Mouse (Mus musculus) frontal cortex, postnatal 36 days (tissue): Measurements from ENCODE around the gene Ank2.

Experiments used
- DNase-seq, 2 experiments: peaks; one replicate each; pipeline ENCODE4 v3.0.0; 2022; ENCODE audit warnings: low spot score in 2 of 2

Gene Ank2

GRCm38 (mm10) chr3:126903543-126903942 lies 595.6 kb downstream of the Ank2 start:
- peak in 1 of 2 experiments; percentile 58 for DNase-seq

GRCm38 (mm10) chr3:126886644-126887043 lies 612.5 kb downstream of the Ank2 start:
- no peak for DNase-seq

DNA sequence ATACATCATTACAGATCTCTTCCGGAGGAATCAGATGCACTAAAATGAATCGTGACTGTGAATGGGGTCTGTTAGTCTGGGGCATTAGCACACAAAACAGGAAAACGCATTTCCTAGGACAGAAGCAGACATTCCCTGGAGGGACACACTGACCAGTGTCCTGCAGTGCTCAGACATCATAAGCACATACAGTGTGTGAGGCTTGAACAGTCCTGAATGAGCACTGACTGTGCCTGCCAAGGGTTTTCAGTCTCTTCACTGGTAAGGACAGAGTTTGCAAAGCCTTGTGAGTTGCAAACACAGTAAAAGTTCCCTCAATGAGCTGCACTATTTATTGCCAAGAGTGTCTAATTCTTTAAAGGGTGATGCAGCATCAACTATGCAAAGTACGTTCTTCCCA lies 613.1 kb downstream of the Ank2 start:
- no peak for DNase-seq

GRCm38 (mm10) chr3:126878233-126878632 lies 620.9 kb downstream of the Ank2 start:
- DNase-seq, result no peak
